Mouse (Mus musculus) erythroblast, embryonic 14.5 days (primary cell): ENCODE measurements at regions not wholly inside any gene's neighbourhood (a gene's known extent, or its start where the extent isn't known, plus 50 kb on each side); places are given as distances from the start of the nearest gene placed in this dataset.
"Not testable (repeated sequence)": the region's sequence is repeated elsewhere in the genome, so short reads cannot be mapped to it uniquely, and the experiment has no call there.

ENCODE experiments used
- GATA1 ChIP-seq: IDR thresholded peaks from 2 replicates; pipeline ENCODE4 v1.6.1; 2012; ENCODE audit warnings: low read length, inconsistent platforms, mixed read lengths
- TAL1 ChIP-seq: IDR thresholded peaks from 3 replicates; pipeline ENCODE4 v1.6.1; 2012; ENCODE audit warnings: low read length, inconsistent platforms, mixed read lengths

GRCm38 (mm10) chr14:53559386-53559920 lies 694.5 kb downstream of the Dad1 start:
- not testable (repeated sequence) for TF ChIP-seq GATA1, TAL1
